Mouse (Mus musculus) embryonic fibroblast, embryonic 13.5 days (primary cell): ENCODE results near the gene Parvb.

Source experiments
- CTCF ChIP-seq: IDR thresholded peaks from 2 replicates; pipeline ENCODE4 v1.5.1; 2011; ENCODE audit warnings: mild to moderate bottlenecking, control low read depth, low read length, moderate library complexity, borderline replicate concordance; ENCODE audit not compliant: insufficient read depth
- POLR2A ChIP-seq: IDR thresholded peaks from 2 replicates; pipeline ENCODE4 v1.6.1; 2011; ENCODE audit warnings: low read depth, mild to moderate bottlenecking, control low read depth, low read length, moderate library complexity

- TF ChIP-seq CTCF (no peak), POLR2A (no peak)
Measured at GRCm38 (mm10) chr15:84285453-84285852, 53.6 kb downstream of the Parvb start.
